Mouse (Mus musculus): Measurements from ENCODE around the gene Nuak1.

The Nuak1 gene

DNA sequence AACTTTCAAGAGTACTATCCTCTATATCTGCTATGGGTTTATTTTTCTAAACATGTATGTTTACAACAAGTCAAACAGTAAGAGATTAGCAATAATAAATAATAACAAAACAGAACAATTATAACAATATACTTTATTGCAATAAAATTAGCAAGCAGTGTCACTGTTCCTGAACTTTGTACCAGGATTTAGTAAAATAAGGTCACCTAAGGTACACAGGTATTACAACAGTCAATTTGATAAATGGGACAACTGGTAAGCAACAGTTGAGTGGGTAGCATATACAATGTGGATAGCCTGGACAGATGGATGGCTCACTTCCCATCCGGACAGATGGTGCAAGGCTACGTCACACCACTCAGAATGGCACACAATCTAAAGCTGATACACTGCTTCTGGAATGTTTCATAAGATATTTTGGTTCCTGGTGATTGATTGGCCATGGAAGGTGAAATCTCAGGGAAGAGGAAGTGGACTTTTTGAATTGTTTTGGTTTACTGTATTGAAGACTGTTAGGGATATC is 59.1 kb downstream of the Nuak1 start:
- DNase-seq (ENCODE audit: low spot score in 2 of 2), result no peak

DNA sequence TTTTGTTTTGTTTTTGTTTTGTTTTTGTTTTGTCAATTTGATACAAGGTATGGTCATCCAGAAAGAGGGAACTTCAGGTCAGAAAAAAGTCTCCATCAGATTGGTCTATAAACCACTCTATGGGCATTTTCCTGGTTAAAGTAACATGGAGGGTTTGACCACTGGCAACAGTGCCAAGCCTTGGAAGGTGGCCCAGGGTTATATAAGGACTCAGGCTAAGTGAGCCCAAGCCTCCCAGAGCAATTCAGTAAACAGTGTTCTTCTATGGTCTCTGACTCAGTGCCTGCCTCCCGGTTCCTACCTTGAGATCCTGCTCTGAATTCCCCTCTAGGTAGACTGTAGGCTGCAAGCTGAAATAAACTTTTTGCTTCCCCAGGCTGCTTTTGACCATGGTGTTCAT is 61.0 kb downstream of the Nuak1 start:
- DNase-seq (ENCODE audit: low spot score in 2 of 2), result no peak

DNA sequence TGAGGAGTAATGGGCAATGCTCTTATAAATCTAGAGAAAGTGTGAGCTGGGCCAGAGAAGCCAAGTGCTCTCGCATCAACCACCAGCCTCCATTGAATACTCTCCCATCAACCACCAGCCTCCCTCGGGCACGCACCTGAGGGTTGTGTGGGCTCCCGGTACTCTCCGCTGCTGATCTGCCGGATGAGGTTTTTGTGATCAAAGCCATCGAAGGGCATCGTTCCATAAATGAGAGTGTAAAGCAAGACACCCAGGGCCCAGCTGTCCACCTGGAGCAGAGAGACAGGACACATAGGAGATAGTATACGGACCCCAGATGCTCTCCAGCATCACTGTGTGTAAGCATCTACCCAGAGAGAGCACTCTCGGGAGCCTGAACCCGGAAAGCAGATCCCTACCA is 62.4 kb downstream of the Nuak1 start:
- DNase-seq (ENCODE audit: low spot score in 2 of 2), result no peak

DNA sequence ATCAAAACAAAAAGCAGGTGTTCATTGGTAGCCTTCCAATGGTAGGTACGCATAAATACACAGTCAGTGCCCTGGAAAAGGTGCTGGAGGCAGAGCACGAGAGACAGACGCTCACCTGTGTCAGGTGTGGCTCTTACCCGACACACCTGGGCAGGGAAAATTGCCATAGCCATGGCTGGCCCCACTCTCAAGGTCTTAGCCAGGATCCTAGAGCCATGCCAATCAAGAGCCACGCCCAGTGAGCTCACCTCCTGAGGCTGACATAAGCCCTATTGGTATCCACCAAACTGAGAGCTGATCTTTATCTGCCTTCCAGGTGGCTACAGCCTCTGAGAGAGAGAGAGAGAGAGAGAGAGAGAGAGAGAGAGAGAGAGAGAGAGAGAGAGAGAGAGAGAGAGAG is 64.1 kb downstream of the Nuak1 start:
- no peak for DNase-seq (ENCODE audit: low spot score in 2 of 2)

DNA sequence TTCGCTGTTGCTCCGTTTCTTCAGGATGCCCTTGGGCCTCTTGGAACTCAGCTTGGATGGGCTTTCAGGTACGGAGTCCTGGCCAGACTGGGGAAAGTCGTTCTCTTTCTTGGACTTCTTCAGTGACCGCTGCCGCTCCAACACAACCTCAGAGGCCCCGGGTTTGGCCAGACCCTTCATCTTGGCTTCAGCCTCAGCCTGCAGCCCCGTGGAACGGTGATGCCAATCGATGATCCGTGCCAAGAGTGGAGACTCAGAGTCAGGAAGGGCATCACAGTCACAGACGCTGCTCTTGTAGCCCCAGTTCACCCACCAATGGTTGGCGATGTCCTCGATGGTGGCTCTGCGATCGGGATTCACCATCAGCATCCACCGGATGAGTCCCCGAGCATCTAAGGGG is 65.4 kb downstream of the Nuak1 start:
- no peak for DNase-seq (ENCODE audit: low spot score in 2 of 2)

DNA sequence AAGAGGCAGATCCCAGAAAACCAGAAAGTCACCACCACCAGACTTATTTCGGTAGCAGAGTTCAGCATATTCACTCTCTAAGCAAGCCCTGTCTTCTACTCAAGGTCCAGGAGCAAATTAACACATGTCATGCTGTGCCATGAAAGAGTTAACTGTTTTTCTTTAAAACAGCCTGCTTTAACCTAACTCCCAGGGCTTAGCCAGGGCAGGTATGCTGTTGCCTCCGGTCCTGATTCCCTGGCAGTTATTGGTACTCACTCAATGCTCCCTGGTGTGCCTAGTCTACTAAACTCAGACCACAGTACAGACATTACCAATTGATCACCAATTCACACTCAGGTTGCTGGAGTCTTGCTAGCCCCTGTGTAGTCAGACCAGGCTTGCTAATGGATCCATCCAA is 66.9 kb downstream of the Nuak1 start:
- DNase-seq (ENCODE audit: low spot score in 2 of 2), result no peak

DNA sequence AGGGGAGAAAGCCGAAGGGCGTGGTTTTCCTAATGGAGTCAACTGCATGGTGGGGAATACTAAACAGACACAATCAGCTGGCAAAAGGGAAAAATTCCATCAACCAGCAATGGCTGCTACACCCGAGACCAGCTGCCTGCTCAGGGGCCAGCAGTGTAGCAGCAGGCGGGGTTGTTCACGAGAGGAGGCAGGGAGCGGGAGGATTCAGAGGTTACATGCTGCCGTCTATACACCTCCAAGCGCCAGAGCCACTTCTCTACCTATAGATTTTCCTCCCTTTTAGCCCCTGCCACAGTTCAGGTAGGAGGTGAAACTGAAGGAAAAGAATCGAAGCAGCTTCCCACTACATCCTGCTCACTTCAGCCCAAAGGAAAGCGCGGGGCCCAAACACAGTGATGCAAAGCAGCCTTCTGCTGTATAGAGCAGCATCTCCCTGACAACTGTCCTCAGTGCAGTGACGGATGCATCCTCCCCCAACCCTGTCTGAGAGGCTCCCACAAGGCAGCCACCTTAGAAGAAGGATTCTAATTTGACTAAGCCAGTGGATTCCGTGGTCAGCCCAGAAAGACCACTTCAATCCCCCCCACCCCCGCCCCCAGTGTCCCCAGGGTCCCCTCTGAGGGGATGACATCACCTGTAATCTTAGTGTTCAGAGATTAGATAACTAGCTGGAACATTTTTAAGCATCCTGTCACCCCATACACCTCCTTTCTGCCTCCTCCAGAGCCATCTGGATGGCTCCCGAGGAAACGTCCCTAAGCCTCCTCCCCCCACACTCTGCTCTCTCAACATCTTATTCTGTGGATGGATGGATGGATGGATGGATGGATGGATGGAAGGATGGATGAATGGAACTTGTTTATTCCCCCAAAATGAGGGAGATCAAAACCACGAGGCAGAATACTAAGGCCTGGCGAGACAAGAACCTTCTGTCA is 68.0 kb downstream of the Nuak1 start:
- DNase-seq (ENCODE audit: low spot score in 2 of 2), result no peak

GRCm38 (mm10) chr10:84371681-84372160 is 68.7 kb downstream of the Nuak1 start:
- DNase-seq (ENCODE audit: low spot score in 2 of 2), result no peak

DNA sequence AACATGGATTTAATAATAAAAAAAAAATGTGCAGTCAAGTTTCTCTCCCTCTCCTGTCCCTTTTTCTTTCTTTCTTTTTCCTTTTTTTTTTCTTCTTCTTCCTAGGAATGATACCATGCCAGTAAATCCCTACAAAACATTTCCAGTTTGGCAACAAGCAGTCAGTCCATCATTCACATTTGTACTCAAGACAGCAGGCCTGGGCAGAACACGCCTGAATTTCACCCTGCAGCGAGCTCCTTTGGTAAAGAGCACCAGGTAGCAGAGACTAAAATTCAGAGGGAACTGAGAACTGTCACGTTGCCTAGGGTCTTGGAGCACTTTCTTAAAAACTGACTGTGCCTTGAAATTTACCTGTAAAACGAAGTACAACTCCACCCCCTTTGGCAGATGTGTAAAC is 69.2 kb downstream of the Nuak1 start:
- DNase-seq (ENCODE audit: low spot score in 2 of 2), result no peak

GRCm38 (mm10) chr10:84369646-84370314 is 70.6 kb downstream of the Nuak1 start:
- DNase-seq (ENCODE audit: low spot score in 2 of 2), result no peak

GRCm38 (mm10) chr10:84368185-84368584 is 72.2 kb downstream of the Nuak1 start:
- DNase-seq (ENCODE audit: low spot score in 2 of 2), result no peak

- DNase-seq (ENCODE audit: low spot score in 2 of 2), result no peak
Observed at GRCm38 (mm10) chr10:84365166-84365865, 75.1 kb downstream of the Nuak1 start.

DNA sequence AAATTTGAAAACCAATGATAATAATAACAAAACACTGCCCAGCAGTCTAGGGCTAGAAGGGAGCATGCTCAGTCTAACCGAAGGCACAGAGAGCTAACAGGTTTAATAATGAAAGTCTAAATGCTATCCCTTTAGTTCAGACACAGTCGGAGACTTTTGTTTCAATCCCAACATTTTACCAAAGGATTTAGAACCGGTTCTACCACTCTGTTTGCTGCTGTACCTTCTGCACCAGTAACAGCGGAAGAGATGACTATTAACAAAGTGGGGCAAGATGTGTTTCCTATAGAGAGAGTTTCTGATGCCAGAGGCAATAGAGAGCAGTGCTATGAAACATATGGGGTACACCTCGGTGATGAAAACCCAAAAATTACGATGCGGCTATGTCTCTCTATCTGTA is 76.6 kb downstream of the Nuak1 start:
- no peak for DNase-seq (ENCODE audit: low spot score in 2 of 2)

DNA sequence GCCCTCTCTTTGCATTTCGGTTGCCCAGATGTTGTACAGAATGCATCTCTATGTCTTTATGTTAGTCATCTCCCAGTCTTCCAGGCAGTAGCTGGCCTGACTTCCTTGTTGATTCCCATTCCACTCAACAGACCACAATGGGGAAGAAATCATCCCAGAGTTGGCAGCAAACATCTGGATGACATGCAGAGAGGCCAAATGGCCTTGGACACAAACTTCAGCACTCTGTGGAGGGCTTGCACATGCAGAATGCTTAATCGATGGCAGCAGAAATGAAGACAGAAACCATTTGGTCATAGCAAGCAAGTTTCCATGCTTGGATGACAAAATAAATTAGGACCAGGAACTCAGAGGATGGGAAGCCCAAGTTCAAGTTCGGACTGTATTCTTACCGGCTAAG is 79.4 kb downstream of the Nuak1 start:
- DNase-seq (ENCODE audit: low spot score in 2 of 2), result no peak

DNA sequence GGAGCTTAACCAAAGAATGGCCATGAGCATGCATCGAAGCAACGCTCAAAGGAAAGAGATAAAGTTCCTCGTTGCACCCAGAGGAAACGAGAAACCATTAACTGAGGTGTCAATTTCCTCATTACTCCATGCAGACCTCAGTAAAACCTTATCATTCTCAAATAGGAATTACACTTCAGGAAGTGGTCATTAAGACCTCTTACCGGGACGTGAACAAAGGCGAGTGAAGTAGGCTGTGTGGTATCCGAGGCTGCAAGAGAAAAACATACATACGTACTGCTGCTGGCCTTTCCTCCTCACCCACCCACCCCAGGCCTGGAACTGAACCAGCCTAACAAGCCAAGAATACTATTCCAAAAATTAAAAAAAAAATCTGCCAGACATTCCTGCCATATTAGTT is 80.0 kb downstream of the Nuak1 start:
- no peak for DNase-seq (ENCODE audit: low spot score in 2 of 2)

DNA sequence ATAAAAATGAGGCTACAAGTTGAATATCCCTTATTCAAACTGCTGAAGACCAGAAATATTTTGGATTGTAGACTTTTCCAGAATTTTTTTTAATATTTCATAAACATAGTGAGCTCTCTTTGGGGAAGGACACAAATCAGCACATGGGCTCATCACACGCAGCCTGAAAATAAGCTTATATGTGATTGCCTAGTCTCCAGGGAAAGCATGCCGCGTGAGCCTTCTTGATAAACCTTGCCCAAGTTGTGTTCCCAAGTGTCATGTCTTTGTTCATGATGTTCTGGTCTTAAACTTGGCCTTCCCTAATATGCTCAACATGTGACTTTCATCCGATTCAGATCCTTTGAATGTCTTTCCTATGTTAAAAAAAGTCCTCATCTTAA is 81.7 kb downstream of the Nuak1 start:
- DNase-seq (ENCODE audit: low spot score in 2 of 2), result no peak

- no peak for DNase-seq (ENCODE audit: low spot score in 2 of 2)
Observed at GRCm38 (mm10) chr10:84357997-84358737, 82.2 kb downstream of the Nuak1 start.

GRCm38 (mm10) chr10:84357593-84357992 is 82.8 kb downstream of the Nuak1 start:
- DNase-seq (ENCODE audit: low spot score in 2 of 2), result no peak

DNA sequence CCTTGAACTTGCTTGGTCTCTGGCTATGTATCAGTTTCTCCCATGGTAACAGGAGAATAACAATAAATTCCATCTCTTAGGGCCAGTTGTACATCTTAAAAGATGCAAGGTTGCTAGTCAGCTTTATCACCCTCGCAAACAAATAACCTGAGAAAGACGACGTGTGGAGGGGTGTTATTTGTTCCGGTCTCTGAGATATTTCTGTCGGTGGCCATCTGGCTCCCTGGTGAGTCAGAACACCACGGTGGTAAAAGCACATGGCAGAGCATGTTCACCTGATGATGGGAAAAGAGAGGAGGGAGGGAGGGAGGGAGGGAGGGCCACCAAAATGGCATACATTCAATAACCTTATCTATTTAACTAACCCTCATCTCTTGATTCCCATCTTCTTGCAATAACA is 86.1 kb downstream of the Nuak1 start:
- DNase-seq (ENCODE audit: low spot score in 2 of 2), result no peak

DNA sequence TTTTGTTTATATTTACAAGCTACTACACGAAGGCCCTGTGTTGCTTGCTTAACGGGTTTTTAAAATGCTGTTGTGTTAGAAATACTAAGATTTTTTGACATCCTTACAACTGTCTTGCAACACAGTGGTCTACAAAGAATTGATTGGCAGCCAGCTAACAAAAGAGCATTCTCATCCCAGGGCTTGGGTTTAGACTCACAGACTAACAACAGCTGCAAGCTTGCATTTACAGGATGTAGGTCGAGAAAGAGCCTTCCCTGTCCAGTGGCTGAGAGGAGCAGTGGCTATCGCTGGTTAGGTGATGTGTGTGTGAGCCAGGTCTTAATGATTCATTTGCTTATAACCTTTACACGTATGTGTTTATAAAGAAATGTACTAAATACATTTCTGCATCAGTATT is 94.7 kb downstream of the Nuak1 start:
- DNase-seq (ENCODE audit: low spot score in 2 of 2), result no peak

- DNase-seq (ENCODE audit: low spot score in 2 of 2), result no peak
Observed at GRCm38 (mm10) chr10:84343536-84343935, 96.9 kb downstream of the Nuak1 start.

DNA sequence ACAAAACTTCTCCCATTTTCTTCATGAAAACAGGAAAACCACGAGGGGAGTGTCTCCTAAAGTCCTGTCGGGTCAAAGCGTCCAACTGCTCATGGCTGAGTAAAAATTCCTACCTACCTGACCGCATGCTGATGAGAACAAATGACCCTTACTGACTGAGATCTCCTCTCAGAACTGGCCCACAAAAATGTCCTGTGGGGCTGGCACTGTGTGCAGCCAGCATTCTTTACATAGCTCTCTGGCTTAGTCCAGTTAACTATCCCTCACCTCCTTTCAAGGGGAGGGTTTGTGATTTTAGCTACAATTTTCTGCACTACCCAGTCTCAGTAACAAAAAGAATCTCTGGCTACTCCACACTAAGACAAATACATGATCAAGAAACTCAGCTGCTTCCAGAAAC is 100.9 kb downstream of the Nuak1 start:
- DNase-seq (ENCODE audit: low spot score in 2 of 2), result no peak
